In the genomic region with DNA sequence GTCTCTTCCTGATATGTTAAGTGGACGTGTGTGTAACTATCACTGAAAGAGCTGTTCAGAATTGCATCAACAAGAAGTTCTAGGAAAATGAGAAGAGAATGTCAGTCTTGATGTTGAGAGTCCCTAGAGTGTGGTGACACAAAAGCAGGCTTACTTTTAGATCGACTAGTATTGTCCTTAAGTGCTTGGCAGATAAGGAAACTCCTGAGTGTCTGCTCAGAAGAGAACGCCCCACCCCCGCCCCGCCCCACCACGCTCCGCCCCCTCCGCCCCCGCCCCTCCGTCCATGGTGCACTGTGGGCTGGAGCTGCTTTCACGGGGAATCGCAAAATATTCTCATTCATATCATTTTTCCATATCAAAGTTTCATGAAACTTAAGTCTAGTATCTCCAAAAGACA, we compare ENCODE assay signal across 7 mouse cellular contexts.
"Had no signal": no experiment of that assay in that cellular context is flagged by ENCODE, and none has a peak within 500 bp of the region (broad histone marks: within the 10 kb centered on the region; RNA-seq: fewer than 3 reads in every experiment).

No protein-coding gene starts in this region.

- ATAC-seq: midbrain, embryonic 15.5 days had no signal

- H3K4me1 ChIP-seq: lung, embryonic 15.5 days had no signal

- H3K4me3 ChIP-seq: kidney, embryonic 15.5 days; left cerebral cortex, adult 2 months; lung, embryonic 15.5 days; midbrain, embryonic 15.5 days; neural tube, embryonic 12.5 days had no signal

- H3K36me3 ChIP-seq: kidney, embryonic 15.5 days; lung, embryonic 15.5 days; midbrain, embryonic 15.5 days; neural tube, embryonic 12.5 days had no signal

- DNase-seq: thymus, postnatal 4 days had no signal

- H3K9me3 ChIP-seq: lung, embryonic 15.5 days; midbrain, embryonic 15.5 days; neural tube, embryonic 12.5 days had no signal

- H3K9ac ChIP-seq: kidney, embryonic 15.5 days; lung, embryonic 15.5 days; midbrain, embryonic 15.5 days; neural tube, embryonic 12.5 days had no signal

- H3K27ac ChIP-seq: kidney, embryonic 15.5 days; left cerebral cortex, adult 2 months; lung, embryonic 15.5 days; midbrain, embryonic 15.5 days; neural tube, embryonic 12.5 days had no signal

- H3K4me2 ChIP-seq: kidney, embryonic 15.5 days; lung, embryonic 15.5 days; midbrain, embryonic 11.5 days; midbrain, embryonic 15.5 days; neural tube, embryonic 12.5 days had no signal

- H3K27me3 ChIP-seq: kidney, embryonic 15.5 days; lung, embryonic 15.5 days; midbrain, embryonic 15.5 days; neural tube, embryonic 12.5 days had no signal
